Mouse (Mus musculus) erythroblast, adult 5-6 weeks (primary cell): Measurements from ENCODE around the gene Ptpn4. TPM values are rescaled to one million over a fixed set of nuclear protein-coding genes. Genes with fewer than 3 reads are reported as not detected.
A peak's percentile ranks its signal among the peaks of the same experiment; 100 is the strongest.

ENCODE experiments used
- ATAC-seq: replicated peaks from 2 replicates; pipeline ENCODE4 v1.8.0; 2016; ENCODE audit warnings: moderate number of reproducible peaks, mild to moderate bottlenecking, moderate TSS enrichment, inconsistent platforms; ENCODE audit not compliant: poor library complexity, low FRiP score, severe bottlenecking
- total RNA-seq, 2 experiments: library from RNA; stranded (forward) in 1 of 2; stranded (reverse) in 1 of 2; fragments of 150-400 nt in 1 of 2; fragments of 200-764, 138-1000 nt in 1 of 2; gene quantifications; 2 replicates each; pipeline versions ENCODE4 v1.2.3 to v1.2.4; 2015 to 2017; ENCODE audit warnings: low replicate concordance in 2 of 2

Gene Ptpn4
- total RNA-seq, 2 experiments from 2014 or later, result 7.2 to 14.2 TPM

DNA sequence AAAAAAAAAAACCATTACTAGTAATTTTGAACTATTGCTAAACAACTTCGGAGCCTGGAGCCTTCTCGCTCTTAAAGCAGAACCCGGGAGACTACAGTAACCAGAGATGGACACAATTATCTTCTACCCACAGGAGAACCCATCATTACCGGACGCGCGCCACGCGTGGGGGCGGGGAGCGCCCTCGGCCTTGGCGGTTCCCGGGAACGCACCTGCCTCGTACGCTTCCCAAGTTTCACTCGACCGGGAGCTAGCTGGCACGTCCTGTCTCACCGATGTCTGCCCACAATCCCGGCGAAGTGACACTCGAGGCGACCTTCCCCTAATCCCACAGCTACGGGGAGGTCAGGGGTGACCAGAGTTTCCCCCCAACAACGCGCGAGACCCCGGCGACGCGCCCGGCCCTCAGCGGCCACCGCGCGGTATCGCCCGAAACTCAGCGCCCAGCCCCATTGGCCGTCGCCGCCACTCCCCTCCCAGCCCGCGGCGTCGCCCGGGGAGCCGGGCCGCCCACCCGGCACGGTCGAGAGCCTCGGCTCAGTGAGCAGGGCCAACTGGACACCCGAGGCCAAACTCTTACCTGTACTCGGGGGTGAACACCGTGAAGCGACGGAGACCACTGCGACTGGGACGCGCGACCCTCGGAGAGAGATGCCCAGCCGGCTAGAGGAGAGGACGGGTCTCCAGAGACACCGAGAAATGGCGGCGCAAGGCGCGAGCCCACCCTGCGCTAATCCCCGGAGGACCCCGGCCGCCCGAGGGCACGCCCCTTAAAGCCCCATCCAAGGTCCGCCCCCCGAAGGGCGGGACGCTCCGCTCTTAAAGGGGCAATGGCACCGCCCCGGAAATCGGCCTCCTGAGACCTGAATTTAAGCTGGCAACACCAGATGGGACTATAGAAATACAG, 189.0 kb downstream of the Ptpn4 start, which contains the start of gene Epb41l5:
Epb41l5 (minus strand) TSS at position 796 of the 907 bp plus-strand sequence.
- ATAC-seq, result peak; percentile 76

GRCm38 (mm10) chr1:119646356-119646755, 191.1 kb downstream of the Ptpn4 start:
- ATAC-seq, result no peak

DNA sequence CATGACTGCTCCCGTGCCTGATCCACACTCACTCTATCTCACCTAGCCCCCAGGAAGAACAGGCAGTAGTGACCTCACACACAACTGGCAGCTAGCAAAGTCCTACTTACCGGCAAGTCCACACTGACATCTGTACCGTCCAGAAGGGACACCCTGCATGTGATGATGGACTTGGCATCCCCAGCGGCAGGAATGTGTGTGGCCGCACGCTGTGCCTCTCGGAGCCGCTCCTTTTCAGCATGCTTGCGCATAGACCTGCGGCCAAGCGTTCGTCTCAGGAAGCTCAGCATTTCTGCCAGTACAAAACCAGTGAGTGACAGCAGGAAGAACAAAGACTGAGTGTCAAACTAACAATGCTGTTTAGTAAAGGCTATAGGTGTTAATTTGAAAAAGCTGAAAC, 195.0 kb downstream of the Ptpn4 start:
- no peak for ATAC-seq

DNA sequence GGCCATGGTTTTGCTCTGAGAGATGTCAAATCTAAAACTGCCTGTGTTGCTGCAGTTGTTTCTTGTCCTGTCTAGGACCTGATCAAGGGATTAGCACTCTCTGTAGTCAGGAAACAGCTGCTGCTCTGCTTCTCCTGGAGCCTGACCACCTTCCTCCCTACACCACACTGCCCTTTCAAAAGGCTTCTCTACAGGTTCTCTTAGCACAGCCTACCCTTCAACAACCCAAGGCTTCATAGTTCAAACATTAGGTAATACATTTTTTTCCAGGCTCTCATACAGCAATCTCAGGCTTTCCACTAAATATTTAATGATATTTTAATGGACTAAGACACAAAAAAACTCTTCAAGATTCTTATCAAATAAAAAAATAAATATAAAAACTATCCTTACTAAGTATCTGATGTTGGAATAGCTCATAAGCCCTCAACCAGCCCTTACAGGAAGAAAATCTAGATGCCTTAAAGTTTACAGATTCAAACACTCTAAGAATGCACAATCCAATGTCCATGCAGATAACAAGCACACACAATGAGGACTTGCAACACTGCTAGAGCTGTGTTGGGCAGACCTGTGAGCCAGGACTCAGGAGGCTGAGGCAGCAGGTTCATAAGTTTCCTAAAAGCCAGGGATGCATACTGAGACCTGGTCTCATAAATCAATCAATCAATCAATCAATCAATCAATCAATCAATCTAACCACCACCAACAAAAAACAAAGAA, 196.2 kb downstream of the Ptpn4 start:
- no peak for ATAC-seq

GRCm38 (mm10) chr1:119640006-119640405, 197.4 kb downstream of the Ptpn4 start:
- ATAC-seq, result no peak

DNA sequence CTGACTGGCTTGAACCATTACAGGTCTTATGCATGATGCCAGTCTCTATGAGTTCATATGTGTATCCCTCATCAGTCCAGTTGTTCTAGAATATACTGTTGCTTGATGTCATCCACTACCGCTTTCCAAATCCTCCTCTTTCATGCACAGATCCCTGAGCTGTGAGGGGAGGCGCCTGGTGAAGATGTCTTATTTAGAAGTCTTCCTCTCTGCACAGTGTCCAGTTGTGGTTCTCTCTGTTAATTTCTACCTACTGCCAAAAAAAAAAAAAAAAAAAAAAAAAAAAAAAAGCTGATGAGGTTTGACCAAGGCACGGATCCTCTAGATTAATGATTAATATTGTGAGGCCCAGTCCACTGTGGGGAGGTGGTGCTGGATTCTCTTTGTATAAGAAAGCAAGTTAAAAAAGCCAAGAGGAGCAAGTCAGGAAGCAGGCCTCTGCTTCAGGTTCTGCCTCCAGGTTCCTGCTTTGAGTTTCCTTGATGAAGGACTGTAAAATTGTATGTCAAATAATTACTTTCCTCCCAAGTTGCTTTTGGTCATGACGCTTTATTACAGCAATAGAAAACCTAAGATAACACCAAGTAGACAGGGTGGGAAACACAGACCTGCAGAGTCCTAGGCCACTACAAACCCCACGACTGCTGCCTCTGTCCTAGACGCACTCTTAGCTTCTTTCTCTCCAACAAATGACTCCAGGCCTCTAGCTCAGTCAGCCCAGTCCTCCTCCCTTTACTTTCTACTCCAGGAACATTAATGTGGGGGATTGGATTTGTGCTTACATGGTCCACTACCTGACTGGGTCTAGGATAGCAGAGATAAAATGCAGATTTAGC, 200.0 kb downstream of the Ptpn4 start:
- ATAC-seq, result no peak

DNA sequence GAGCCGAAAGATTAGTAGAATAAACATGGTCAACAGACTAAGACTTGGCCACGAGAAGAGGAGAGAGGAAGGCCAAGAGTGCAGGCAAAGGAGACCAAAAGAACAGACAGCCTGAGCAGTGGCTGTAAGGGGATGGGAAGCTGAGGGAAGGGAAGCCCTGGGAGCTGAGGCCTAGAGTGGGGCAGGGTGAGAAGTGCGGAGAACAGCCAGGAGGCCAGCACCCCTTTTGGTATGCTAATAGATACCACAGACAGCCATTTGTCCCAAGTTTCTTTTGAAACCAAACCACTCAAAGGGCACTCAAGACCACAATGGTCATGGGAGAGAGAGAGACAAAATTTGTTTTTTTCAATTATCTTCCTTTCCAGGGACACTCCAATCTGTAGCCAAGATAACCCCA, 202.7 kb downstream of the Ptpn4 start:
- no peak for ATAC-seq

GRCm38 (mm10) chr1:119630428-119630827, 207.0 kb downstream of the Ptpn4 start:
- no peak for ATAC-seq

DNA sequence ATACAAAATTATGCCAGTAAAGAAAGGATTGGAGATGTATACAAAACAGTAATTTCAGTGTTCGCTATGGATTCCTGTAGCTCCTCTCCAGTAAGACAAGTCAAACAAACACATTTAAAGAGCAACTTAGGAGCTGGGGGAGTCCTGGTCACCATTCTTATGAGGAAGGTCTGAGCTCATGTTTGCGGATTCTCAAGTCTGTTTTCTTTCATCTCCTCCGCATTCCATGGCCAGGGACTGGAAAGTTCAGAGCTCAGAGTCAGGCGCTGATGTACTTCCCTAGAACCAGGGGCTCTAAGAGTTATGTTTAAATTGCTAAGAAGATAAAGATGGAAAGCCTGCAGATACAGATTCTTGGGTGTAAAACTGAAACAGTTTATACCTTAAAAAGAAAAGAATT, 210.6 kb downstream of the Ptpn4 start:
- ATAC-seq, result no peak

DNA sequence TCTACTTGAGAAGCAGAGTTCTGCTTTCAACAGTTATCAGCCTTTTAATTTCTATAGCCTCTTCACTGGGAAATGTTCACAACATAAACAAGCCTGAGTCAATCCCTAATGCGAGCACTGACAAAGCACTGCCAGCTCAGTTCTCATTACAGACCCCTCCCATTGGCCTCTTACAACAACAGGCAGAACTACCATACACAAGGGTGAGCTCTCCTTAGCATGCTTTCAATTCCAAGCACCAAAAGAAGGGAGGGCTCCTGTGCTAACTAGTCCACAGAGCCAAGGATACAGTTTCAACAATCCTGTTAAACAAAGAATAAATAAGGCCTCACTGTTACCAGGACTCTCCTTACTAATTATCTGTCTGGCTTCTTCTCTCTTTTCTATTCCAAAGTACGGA, 213.0 kb downstream of the Ptpn4 start:
- no peak for ATAC-seq

GRCm38 (mm10) chr1:119605396-119605795, 232.0 kb downstream of the Ptpn4 start:
- no peak for ATAC-seq

Other genes with a start within 250 kb of the Ptpn4 start
- gene Epb41l5, start 188.6 kb downstream of the Ptpn4 start, total RNA-seq (2015; ENCODE audit: low replicate concordance), result 0.42 TPM in 1 of 2 replicates, not detected in the other
- gene Epb41l5, start 188.6 kb downstream of the Ptpn4 start, total RNA-seq (2017; ENCODE audit: low replicate concordance), result not detected in 2 replicates
- gene Tmem177, start 75.6 kb upstream of the Ptpn4 start, total RNA-seq (2015; ENCODE audit: low replicate concordance), result 1.5 and 1.9 TPM in 2 replicates
- 1.7 and 2.9 TPM in 2 replicates for gene Tmem177, start 75.6 kb upstream of the Ptpn4 start, total RNA-seq (2017; ENCODE audit: low replicate concordance)
- gene Cfap221, start 159.6 kb upstream of the Ptpn4 start, total RNA-seq (2015; ENCODE audit: low replicate concordance), result not detected in 2 replicates
- not detected in 2 replicates for gene Cfap221, start 159.6 kb upstream of the Ptpn4 start, total RNA-seq (2017; ENCODE audit: low replicate concordance)
- not detected in 2 replicates for gene Sctr, start 169.3 kb upstream of the Ptpn4 start, total RNA-seq (2015; ENCODE audit: low replicate concordance)
- not detected in 2 replicates for gene Sctr, start 169.3 kb upstream of the Ptpn4 start, total RNA-seq (2017; ENCODE audit: low replicate concordance)
- gene Tmem37, start 236.5 kb upstream of the Ptpn4 start, total RNA-seq (2015; ENCODE audit: low replicate concordance), result 1.5 TPM in 1 of 2 replicates, not detected in the other
- gene Tmem37, start 236.5 kb upstream of the Ptpn4 start, total RNA-seq (2017; ENCODE audit: low replicate concordance), result not detected in 2 replicates